Mouse (Mus musculus) G1E (cell line): ENCODE results near the gene Usp6nl.

Experiments
- CTCF ChIP-seq: IDR thresholded peaks from 2 replicates; pipeline ENCODE4 v1.5.1; 2012; ENCODE audit warnings: low read depth, low read length, inconsistent platforms, mixed read lengths
- GATA1 ChIP-seq: IDR thresholded peaks from 2 replicates; pipeline ENCODE4 v1.6.1; 2012; ENCODE audit warnings: borderline replicate concordance, low read length, inconsistent platforms, mixed read lengths
- TAL1 ChIP-seq: conservative IDR thresholded peaks from 2 replicates; pipeline ENCODE4 v1.6.1; 2012; ENCODE audit warnings: low read depth, low read length, inconsistent platforms, mixed read lengths

GRCm38 (mm10) chr2:6403375-6403774 lies 80.9 kb downstream of the Usp6nl start:
- TF ChIP-seq CTCF = no peak
- TF ChIP-seq TAL1 = no peak
- TF ChIP-seq GATA1 = no peak
